Mouse (Mus musculus): Measurements from ENCODE around the gene Slc4a8.

Gene Slc4a8

DNA sequence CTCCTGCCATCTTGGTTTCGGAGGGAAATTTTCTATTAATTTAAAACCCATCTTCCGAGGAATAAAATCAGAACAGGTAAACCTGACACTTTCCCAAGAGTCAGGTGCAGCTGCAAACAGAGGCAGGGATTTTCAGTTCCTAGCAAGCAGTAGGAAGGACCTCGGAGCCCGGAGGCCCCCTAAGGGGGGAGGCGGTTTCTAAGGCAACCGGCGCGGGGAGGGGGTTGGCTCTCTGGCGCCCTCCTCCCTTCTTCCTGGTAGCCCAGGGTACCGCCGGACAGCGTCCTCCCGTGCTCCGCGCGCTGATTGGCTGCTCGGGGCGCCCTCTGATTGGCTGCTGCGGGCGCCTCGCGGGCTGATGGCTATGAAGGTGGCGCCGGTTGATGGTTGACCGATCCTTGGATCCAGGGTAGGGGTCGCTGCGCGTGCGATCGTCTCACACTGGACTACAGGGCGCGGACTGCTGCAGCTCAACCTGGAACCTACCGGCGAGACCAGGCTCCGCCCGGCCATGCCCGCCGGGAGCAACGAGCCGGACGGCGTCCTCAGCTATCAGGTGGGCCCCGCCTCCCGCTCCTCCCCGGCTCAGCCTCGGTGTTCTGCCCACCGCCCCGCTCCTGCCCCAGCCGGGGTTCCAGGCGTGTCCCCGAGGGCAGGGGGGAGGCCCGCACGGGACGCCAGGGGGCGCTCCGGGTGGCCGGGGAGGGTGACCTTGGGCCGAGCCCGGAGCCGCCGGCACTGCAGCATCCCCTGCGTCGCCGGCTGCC, at the start of gene Slc4a8:
Gene Slc4a8 (plus strand): TSS at position 329 of the 767 bp plus-strand sequence.
- TF ChIP-seq GATA4 (IDR thresholded peaks at IDR 0.05; ENCODE audit: insufficient replicate concordance, low read length): no peak; the same call in 1 of the 2 replicates

DNA sequence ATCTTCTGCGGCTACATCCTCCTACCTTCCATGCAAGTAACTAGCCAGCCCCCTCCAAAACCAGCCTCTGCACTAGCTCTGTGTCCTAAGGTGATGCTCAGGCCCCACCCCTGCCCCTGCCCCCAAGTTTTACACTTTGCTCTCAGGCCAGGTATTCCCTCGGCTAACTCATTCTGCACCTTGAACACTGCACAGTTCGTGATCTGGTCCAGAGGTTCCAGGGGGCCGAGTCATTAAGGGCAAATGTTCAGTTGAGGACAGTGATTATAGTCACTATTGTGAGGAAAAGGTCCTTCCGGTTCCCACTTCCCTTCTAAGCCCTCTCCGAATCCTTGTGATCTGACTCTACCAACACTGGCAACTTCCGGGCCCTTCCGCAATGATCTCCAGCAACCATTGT, 47.1 kb upstream of the Slc4a8 start:
- TF ChIP-seq GATA4 (IDR thresholded peaks at IDR 0.05; ENCODE audit: insufficient replicate concordance, low read length): no peak

DNA sequence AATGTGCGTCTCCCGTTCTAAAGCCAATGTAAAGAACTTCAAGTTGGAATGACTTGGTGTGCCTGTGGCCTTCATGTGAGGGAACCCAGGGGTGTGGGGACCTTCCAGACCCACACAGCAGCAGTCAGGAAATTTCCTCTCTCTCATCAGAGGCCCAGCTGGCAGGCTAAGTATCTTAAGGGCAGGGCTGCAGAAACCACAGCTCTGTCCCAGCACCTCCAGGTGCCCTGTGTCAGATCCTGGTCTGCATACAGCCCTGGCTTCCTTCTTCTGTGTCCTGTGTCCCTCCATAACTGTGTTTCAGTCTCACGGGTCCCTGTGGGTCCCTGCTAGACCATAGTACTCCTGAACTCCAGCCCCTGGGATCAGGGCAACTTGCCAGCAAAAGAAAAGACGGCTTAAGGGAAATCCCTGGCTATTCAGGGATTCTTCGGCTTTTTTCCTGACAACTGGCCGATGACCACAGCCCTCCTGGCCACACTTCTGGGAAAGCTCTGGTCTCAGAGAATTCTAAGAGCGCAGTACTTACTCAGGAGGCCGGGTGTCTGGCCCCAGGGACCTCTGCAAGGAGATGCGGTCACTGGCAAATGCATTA, 46.1 kb upstream of the Slc4a8 start:
- no peak for TF ChIP-seq GATA4 (IDR thresholded peaks at IDR 0.05; ENCODE audit: insufficient replicate concordance, low read length)

DNA sequence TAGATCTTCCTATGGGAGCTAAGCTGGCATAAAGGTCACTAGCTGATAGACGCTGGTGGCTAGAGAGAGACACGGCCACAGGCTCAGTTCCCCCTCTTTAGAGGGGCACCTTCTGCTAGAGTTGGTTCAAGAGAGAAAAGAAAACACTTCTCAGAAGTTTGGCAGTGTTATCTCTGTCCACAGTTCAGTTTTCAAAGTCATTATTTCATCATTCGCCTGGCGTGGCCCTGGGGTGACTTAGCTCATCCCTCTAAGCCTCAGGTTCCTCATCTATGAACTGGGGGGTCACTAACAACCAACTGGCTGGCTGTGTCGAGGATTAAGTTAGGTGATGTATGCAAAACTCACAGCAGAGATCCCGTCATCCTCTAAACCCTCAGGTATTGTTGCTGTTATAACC, 43.6 kb upstream of the Slc4a8 start:
- TF ChIP-seq GATA4 (IDR thresholded peaks at IDR 0.05; ENCODE audit: insufficient replicate concordance, low read length): no peak

DNA sequence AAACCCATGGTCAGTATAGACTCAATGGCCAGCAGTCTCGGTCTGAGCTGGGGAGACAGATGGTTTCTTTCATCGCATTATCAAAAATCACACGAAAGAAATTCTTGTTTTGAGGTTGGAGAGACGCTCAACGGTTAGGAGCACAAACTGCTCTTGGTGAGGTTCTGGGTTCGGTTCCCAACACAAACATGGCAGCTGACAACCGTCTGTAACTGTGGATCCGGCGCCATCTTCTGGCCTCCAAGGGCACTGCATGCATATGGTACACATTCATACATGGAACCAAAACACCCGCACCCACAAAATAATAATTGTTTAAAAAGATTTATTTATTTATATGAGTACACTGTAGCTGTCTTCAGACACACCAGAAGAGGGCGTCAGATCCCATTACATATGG, 43.0 kb upstream of the Slc4a8 start:
- no peak for TF ChIP-seq GATA4 (IDR thresholded peaks at IDR 0.05; ENCODE audit: insufficient replicate concordance, low read length)

DNA sequence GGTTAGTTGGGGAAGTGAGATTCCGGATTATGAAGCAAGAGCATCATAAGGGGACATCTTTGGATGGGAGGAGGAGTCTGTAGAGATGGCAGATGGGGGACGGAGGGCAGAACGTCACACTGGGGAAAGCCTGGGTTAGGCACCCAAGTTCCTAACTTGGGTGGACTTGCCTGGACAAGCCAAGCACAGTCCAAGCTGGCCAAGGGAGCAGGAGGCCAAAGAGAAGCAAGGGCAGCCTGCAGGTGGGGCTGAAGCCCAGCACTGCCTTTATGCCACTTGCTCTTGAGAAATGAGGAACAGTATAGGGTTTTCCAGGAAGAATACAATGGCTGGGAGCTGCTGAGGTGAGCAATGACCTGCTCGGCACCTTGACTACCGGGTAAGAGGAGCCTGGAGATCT, 42.3 kb upstream of the Slc4a8 start:
- no peak for TF ChIP-seq GATA4 (IDR thresholded peaks at IDR 0.05; ENCODE audit: insufficient replicate concordance, low read length)

DNA sequence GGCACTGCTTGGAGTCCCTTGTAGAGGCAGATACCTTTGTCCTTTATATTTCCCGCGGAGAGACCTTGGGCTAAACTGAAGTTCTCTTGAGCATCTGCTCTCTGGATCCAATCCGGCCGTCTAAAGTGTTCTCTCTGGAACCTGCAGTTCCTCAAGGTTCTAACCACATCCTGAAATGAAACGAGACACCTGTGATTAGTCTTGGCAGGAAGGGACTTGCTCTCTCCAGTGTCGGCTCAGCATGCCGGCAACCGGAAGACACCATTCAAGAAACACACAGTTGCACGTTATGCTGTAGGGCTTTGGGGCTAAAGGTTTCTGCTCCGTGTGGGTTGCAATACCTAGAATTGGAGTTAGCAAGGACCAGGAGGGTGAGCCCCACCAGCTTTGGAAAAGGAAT, 41.5 kb upstream of the Slc4a8 start:
- TF ChIP-seq GATA4 (IDR thresholded peaks at IDR 0.05; ENCODE audit: insufficient replicate concordance, low read length): no peak

DNA sequence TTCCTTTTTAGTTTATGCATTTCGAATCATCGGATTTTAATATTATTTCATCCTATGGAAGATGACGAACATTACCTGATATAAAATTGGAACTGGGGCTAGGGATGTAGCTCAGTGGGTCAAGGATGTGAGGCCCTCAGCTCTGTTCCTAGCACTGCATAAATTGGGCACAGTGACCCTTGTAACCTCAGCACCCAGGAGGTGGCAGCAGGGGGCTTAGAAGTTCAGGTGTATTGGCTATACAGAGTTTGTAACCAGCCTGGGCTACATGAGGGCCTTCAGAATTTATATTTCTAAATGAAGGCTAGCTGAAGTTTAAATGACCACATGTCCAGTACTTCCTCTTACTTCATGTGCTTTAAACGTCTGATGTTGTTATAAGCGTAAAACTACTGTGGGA, 40.1 kb upstream of the Slc4a8 start:
- no peak for TF ChIP-seq GATA4 (IDR thresholded peaks at IDR 0.05; ENCODE audit: insufficient replicate concordance, low read length)

DNA sequence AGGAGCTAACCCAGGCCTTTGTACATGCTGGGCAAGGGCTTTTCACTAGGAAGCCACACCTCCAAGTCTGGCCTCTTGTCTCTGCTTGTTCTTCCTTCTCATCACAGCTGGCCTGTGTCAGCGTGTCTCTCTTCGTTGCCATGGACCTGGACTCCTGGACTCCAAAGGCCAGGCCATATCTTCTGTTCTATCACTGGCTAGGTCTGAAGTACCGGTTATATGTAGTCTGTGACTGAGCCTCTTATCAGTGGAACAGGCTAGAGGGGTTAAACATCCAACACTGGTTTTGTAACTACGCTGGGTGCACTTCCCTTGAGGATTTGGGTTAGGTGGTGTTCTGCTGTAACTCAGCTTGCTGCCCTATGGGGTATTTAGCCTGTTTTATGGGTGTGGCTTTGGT, 39.5 kb upstream of the Slc4a8 start:
- TF ChIP-seq GATA4 (IDR thresholded peaks at IDR 0.05; ENCODE audit: insufficient replicate concordance, low read length): no peak

DNA sequence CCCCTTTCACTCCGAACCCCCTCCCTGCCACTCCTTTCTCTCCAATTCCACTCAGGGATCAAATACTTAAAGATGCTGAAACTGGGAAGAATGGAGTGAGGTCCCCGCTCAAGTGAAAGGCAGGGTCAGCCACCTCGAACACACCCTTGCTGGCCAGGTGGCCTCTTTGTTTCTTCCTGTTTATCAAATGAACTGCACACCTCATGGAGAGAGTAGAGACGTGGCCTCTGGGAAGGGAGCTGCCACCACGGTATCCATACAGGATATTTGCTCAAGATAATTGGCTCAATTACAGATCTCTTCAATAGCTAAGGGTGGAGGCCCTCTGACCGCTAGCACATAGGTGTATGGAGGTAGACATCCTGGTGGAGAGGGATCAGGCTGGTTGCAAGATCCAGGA, 39.0 kb upstream of the Slc4a8 start:
- TF ChIP-seq GATA4 (IDR thresholded peaks at IDR 0.05; ENCODE audit: insufficient replicate concordance, low read length): no peak

DNA sequence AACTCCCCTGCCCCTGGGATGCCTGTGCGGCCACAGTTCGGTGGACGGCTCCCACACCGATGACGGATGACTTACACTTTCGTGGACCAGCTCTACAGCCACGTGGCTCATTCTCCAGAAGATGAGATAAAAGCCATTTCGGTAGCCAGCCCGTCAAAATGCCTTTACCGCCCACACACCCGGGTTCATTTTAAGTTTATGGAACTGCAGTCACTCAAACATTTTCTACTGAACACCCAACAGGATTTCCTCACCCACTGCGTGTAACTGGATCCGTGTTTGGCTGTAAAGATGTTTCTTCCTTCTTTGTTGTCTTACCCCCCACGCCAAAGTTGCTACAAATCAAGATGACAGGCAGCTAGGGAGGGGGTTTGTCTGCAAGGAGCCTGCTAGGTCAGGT, 38.0 kb upstream of the Slc4a8 start:
- no peak for TF ChIP-seq GATA4 (IDR thresholded peaks at IDR 0.05; ENCODE audit: insufficient replicate concordance, low read length)

DNA sequence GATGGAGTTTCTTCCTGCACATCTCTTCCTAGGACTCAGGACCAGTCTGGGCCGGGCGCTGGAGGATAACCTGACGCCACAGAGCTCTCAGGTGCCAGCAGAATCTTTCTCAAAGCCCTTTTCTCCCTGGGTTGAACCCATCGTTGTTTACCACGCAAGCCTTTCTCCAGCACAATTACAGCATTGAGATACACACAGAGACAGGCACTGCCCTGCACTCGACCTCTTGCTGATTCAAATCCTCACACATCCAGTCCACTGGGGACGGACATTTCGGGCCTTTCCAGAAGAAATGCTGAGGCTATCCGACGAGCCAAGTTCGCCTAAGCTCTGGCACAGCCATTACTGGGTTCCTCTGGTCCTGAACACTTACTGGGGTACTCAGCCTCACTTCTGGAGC, 34.8 kb upstream of the Slc4a8 start:
- no peak for TF ChIP-seq GATA4 (IDR thresholded peaks at IDR 0.05; ENCODE audit: insufficient replicate concordance, low read length)

DNA sequence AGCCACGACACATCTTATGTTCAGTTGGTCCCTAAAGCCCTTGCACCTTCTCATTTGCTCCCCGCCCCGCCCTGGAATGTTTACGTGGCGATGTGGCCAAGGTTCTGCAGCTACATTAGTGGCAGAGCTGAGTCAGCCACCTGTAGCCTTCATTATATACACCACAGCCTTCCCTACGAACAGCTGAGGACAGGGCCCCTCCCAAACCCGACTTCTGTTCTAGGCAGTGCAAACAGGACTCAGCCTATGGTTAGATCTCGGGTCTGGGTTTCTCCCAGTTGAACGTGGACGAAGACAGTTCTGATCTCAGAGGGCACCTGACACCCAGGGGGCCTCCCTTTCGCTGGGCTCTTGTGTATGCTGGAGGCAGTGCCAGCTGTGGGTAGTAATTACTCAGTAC, 33.7 kb upstream of the Slc4a8 start:
- TF ChIP-seq GATA4 (IDR thresholded peaks at IDR 0.05; ENCODE audit: insufficient replicate concordance, low read length): no peak

DNA sequence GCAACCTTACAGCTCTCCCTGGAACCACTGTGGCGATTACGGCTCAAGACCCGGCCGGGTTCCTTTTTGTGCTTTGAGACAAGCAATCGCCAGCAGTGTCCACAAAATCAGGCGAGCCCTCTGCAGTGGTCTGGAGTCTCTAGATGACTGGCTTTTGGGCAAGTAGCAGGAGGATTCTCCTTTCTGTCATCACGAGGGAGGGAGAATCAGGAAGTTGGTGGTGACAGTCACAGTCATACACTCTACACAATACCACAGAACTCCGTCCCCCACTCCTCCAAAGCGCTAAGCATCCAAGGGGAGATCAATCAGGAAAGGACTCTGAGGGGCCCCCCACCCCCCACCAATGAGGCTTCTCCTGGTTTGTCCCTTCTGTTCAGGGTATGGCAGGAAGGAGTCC, 33.0 kb upstream of the Slc4a8 start:
- TF ChIP-seq GATA4 (IDR thresholded peaks at IDR 0.05; ENCODE audit: insufficient replicate concordance, low read length): no peak

DNA sequence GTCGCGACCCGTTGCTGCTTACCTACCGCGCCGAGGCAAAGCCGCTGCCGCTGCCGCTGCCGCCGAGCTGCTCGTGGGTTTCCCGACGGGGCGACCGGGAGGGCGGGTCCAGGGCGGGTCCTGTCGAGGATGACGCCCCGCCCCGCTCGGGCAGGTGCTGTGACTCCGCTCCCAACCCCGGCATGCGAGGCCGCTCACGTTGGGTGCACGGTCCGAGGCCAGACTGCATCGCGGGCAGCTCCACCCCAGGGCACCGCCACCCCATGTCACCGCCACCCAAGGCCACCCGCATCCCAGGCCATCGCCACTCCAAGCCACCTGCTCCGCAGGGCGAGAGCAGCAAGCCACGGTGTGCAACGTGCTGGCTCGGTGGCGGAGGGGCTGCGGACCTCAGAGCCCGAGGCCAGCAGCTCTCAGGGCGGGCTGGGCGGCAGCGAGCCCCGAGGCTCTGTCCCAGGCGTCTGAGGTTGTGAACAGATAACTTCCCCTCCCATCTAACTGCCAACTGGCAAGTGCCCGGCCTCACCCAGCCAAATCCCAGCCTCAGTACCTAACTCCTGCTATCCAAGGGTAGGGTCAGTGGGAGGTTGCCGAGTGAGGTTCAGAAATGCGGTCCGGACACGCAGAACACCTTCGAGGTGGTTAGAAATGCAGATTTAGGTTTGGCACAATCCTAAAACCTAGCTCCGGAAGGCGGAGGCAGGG, 32.1 kb upstream of the Slc4a8 start, which contains the start of gene Galnt6:
Gene Galnt6 (minus strand): TSS at position 96 of the 705 bp plus-strand sequence.
- TF ChIP-seq GATA4 (IDR thresholded peaks at IDR 0.05; ENCODE audit: insufficient replicate concordance, low read length): no peak

DNA sequence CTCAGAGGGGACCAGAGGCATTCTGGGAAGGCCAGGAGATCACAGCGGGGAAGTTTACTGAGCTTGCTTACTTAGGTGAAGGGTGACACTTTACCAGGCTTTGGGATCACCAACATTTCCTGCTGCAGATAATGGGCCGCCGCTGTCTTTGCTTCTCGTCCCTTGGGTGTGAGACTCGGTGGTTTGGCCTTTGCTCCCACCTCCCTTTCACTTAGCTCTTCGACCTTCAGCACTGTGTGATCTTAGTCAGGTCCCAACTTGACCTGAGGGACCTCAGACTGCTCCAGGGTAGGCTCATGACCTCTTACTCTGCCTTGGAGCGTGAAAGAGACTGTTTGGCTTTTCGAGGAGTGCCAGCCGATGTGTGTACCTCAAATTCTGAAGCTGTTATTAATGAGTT, 30.5 kb upstream of the Slc4a8 start:
- TF ChIP-seq GATA4 (IDR thresholded peaks at IDR 0.05; ENCODE audit: insufficient replicate concordance, low read length): no peak

Measured in liver, adult (tissue).